Mouse (Mus musculus) retina, embryonic 14.5 days (tissue): Measurements from ENCODE around the gene Glipr1.
A peak's percentile ranks its signal among the peaks of the same experiment; 100 is the strongest.

Experiments
- DNase-seq: peaks from one replicate; pipeline ENCODE4 v3.0.0-alpha.2; 2015; ENCODE audit warnings: low spot score

Gene Glipr1

GRCm38 (mm10) chr10:111960459-111960858 lies 42.0 kb downstream of the Glipr1 start:
- no peak for DNase-seq

- no peak for DNase-seq
These were observed 43.1 kb downstream of the Glipr1 start for GRCm38 (mm10) chr10:111959353-111959752.

- DNase-seq, result no peak
These were observed 44.4 kb downstream of the Glipr1 start for GRCm38 (mm10) chr10:111958046-111958421.

GRCm38 (mm10) chr10:111957271-111958045 lies 45.0 kb downstream of the Glipr1 start:
- DNase-seq, result peak; percentile 93

GRCm38 (mm10) chr10:111955836-111956235 lies 46.6 kb downstream of the Glipr1 start:
- no peak for DNase-seq

GRCm38 (mm10) chr10:111949008-111949407 lies 53.4 kb downstream of the Glipr1 start:
- DNase-seq, result peak; percentile 53

GRCm38 (mm10) chr10:111948041-111948440 lies 54.4 kb downstream of the Glipr1 start:
- DNase-seq, result no peak

GRCm38 (mm10) chr10:111945563-111945962 lies 56.9 kb downstream of the Glipr1 start:
- DNase-seq, result no peak

- no peak for DNase-seq
These were observed 59.4 kb downstream of the Glipr1 start for GRCm38 (mm10) chr10:111943026-111943425.

GRCm38 (mm10) chr10:111937146-111937534 lies 65.3 kb downstream of the Glipr1 start:
- no peak for DNase-seq

- peak; percentile 39 for DNase-seq
These were observed 65.8 kb downstream of the Glipr1 start for GRCm38 (mm10) chr10:111936491-111937145.

GRCm38 (mm10) chr10:111936021-111936420 lies 66.4 kb downstream of the Glipr1 start:
- DNase-seq, result no peak
